Mouse (Mus musculus) cerebellum, adult 2 months (tissue): ENCODE data around the gene Dnm3. TPM values are rescaled to one million over a fixed set of nuclear protein-coding genes. Genes with fewer than 3 reads are reported as not detected.
A peak's percentile ranks its signal among the peaks of the same experiment; 100 is the strongest.

Experiments
- DNase-seq, 2 experiments: peaks; one replicate each; pipeline ENCODE4 v3.0.0; 2021
- H3K27ac ChIP-seq: fragments of 200-500 bp; 2 replicates; pipeline ENCODE4 v1.5.1; 2012; ENCODE audit warnings: low read length, control low read depth, inconsistent platforms; ENCODE audit not compliant: insufficient read depth
- H3K27me3 ChIP-seq: fragments of 200-500 bp; 2 replicates; pipeline ENCODE4 v1.6.1; 2012; ENCODE audit warnings: inconsistent platforms, mild to moderate bottlenecking, low read length, moderate library complexity; ENCODE audit not compliant: control insufficient read depth, insufficient read depth
- H3K4me1 ChIP-seq: fragments of 200-500 bp; 2 replicates; pipeline ENCODE4 v1.6.1; 2011; ENCODE audit warnings: low read length; ENCODE audit not compliant: control insufficient read depth, insufficient read depth
- H3K4me3 ChIP-seq: fragments of 200-500 bp; replicated peaks from 2 replicates; pipeline ENCODE3; 2011; ENCODE audit warnings: mild to moderate bottlenecking, low read depth, low read length, control low read depth; ENCODE audit not compliant: insufficient read depth
- CTCF ChIP-seq: fragments of 200-500 bp; IDR thresholded peaks from 2 replicates; pipeline ENCODE4 v1.5.1; 2011; ENCODE audit warnings: low read depth, mild to moderate bottlenecking, control low read depth, low read length, moderate library complexity, borderline replicate concordance; ENCODE audit not compliant: insufficient read depth
- POLR2A ChIP-seq: fragments of 200-500 bp; IDR thresholded peaks from 2 replicates; pipeline ENCODE4 v1.6.1; 2011; ENCODE audit warnings: low read length, control low read depth, borderline replicate concordance; ENCODE audit not compliant: insufficient read depth
- WGBS: fragments of 180-500 bp; shearing (Covaris S2); methylation state at CpG from one replicate; pipeline ENCODE4 v1.1.7; 2018; 5-methylcytosine and 5-hydroxymethylcytosine counted together
- polyA plus RNA-seq: library from polyadenylated mRNA; depleted of rRNA; stranded (reverse); fragments of >200 nt; gene quantifications from 2 replicates; pipeline ENCODE4 v1.2.3, GENCODE M21; 2012

The Dnm3 gene
- polyA plus RNA-seq, 1 experiment: 93.6 TPM

DNA sequence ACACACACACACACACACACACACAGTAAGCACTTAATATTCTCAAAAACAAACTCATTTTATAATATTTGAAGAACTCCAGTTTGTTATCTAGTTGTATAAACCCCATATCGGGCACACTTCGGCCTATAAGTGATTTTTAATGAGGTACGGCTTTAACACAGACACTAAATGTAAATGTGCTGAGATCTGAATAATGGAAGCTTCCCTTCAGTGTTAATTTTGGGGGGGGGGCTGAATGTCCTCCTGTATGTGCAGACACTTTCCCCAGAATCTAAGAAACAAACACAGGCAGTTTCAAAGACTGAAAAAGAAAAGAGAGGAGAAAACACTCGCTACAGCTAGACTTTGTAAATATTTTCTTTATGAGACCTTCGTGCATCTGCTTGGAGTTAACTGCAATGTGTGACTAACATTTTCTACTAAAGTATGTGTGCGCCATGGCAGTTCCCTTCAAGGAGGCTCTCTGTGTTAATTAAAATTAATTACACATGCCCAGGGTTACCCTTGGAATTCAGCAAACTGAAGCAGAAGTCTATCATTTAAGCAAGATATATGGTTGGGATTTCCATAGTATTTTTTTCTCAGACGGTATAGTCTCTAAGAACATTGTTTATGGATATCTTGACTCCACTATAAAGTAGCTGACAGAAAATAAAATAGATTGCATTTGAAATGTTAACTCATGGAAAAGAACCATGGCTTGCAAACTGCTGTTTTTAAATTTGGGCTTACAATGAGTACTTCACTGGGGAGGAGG lies 356.2 kb downstream of the Dnm3 start:
- 93% methylated on average over 7 of the region's 7 CpGs for WGBS
- Histone ChIP-seq H3K27ac (no peak overlapping the region), H3K27me3 (no peaks in the 10 kb centered on the region), H3K4me3 (no peak overlapping the region), H3K4me1 (peaks cover 7% of the 10 kb centered on the region; the same call in 1 of the 2 replicates)
- no peak for DNase-seq
- TF ChIP-seq POLR2A: no peak
- no peak for TF ChIP-seq CTCF

DNA sequence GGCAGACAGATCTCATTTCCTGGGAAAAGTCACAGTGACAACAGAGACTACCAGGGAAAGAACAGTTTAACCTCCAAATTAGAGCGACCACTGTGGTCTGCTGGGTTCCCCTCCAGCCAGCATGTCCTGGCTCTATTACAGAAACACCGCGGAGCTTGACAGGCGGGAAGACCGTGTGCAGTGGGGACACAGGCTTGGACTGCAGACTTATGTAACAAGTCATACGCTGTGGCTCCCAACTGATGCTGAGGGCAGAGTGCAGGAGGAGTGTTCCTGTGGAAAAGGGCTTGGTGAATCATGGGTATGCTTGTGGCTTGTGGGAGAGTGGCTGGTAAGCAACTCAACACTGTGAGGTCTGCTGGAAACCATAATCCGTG lies 368.4 kb downstream of the Dnm3 start:
- WGBS: 14% methylated on average over 7 of the region's 7 CpGs
- TF ChIP-seq CTCF: no peak
- TF ChIP-seq POLR2A: no peak
- Histone ChIP-seq H3K4me3 (peak overlapping the region; percentile 1), H3K4me1 (peaks cover 9% of the 10 kb centered on the region), H3K27me3 (no peaks in the 10 kb centered on the region), H3K27ac (0 out of 2 replicates have a peak overlapping the region, but pooled peaks have one; percentile 2)
- DNase-seq: peak; percentile 71 to 76

DNA sequence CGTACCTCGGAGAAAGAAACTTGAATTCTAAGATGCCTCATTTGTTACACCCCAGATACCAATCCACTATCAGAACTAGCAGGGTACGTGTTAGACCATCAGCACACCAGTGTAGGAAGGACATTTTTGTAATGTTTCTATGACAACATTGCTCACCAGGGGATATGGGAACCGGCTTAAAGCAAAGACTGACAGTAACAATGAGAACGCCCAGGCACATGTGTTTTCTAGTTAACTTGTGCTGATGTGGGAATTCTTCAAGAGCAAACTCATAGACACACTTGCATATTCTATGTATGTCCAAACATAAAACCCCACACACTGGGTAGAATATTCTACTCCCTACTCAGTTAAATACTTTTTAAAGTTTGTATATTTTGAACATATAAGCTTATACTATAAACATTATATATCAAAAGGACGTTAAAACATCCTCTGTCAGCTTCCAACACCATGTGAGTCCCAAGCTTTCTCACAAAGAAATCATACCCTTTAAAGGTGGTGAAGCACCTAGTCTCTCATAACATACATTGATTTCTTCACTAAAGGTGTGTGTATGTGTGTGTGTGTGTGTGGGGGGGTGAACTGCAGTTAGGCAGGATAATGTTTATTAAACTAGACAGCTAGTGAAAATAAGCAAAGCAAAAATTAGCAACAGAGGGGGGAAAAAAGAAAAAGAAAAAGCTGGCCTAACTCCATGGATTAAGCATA lies 369.0 kb downstream of the Dnm3 start:
- TF ChIP-seq POLR2A: no peak
- no peak for TF ChIP-seq CTCF
- H3K4me1 ChIP-seq: peaks cover 9% of the 10 kb centered on the region
- H3K4me3 ChIP-seq: no peak overlapping the region
- no peak for DNase-seq
- 71% methylated on average over 6 of the region's 6 CpGs for WGBS
- no peaks in the 10 kb centered on the region for H3K27me3 ChIP-seq
- H3K27ac ChIP-seq: no peak overlapping the region

DNA sequence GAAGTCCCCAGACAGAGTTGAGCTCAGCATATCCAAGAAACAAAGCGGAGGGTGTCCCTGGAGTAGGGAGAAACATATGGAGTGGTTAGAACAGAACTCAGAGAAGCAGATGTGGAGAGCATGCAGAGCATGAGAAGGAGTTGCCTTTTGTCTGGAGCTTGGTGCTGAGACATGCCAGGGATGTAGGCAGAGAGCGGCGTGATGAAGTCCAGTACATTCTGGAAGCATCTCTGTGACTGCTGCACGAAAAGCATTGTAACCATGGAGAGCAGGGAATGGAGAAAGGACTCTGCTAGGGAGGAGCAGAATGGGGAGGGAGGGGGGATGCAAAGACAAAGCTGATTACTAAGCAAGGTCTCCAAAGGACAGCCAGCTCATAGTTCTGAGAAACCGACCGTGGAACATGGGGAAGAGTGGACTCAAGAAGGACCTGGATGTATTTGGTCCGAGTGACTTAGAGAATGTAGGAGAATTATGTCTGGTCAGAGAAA lies 369.6 kb downstream of the Dnm3 start:
- Histone ChIP-seq H3K27ac (no peak overlapping the region), H3K4me1 (peaks cover 9% of the 10 kb centered on the region), H3K4me3 (no peak overlapping the region), H3K27me3 (no peaks in the 10 kb centered on the region)
- TF ChIP-seq CTCF (no peak), POLR2A (no peak)
- DNase-seq: no peak
- 73% methylated on average over 7 of the region's 7 CpGs for WGBS

DNA sequence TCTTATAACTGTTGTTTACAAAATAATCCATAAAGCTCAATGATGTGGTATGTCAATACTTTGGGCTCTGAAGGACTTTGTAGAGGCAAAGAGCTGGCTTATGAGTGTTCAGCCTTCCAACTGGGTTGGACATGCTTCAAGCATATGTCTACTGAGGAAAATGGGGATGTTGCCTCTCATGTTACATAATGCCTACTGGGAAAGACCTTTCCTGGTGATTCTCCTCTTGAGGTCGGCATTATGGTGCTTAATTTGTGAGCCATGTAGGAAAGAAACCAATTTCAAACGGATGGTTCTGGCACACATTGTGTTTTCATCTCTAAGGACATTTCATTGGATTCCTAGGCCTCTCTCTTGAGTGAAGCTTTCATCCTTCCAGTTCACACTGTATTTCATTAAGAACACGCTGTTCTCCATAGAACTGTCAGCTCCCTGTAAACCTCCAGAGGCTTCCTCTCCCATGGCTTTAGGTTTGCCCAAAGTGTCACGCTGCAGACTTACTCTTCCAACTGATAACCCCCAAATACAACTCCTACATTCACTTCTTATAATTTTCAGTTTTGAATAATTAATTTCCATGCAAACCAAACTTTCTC lies 370.7 kb downstream of the Dnm3 start:
- DNase-seq: peak in 1 of 2 experiments; percentile 53
- no peak overlapping the region for H3K27ac ChIP-seq
- H3K4me1 ChIP-seq: peaks cover 9% of the 10 kb centered on the region
- 45% methylated on average over 4 of the region's 4 CpGs for WGBS
- H3K27me3 ChIP-seq: no peaks in the 10 kb centered on the region
- TF ChIP-seq POLR2A (no peak), CTCF (no peak)
- no peak overlapping the region for H3K4me3 ChIP-seq

DNA sequence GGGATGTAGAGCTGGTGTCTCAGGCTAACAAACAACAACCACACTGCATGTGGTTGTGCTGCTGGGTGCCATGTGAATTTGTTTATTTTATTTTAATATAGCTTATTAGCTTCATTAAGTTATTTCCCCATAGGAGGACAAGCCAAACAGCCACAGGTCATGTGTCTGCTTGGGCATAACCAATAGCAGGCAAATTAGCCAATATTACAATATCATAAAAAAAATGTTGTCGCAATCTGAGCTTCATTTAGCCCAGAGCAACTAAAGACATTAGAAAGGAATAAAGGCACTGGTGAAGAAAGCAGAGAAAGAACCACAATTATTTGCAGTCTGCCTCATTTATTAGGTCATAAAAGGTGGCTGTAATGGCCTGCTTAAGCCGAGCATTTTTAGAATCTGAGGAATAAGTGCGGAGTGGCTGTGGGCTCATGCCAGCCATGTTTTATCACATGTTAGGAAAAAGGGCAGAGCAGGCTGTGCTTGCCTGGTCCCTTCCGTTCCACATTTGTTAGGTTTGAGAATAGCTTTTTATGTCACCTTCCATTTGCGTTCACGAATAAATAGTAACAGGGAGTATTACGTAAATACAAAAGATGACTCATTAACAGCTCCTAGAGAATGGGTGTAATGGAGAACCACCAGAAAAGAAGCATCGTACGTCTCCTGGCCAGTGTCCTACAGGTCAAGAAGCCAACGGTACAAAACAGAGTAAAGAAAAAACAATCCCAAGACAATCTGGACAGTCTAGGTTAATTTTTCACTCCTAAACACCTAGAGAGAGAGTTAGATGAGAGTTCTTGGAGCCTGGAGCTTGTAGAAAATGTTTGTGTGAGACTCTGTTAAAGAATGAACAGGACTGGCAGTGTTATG lies 376.6 kb downstream of the Dnm3 start:
- no peak overlapping the region for H3K27ac ChIP-seq

More for the DNA sequence above, 376.6 kb downstream of the Dnm3 start:
- WGBS: 81% methylated on average over 10 of the region's 10 CpGs
- no peaks in the 10 kb centered on the region for H3K4me1 ChIP-seq
- TF ChIP-seq CTCF (no peak), POLR2A (no peak)
- DNase-seq: peak in 1 of 2 experiments; percentile 53
- no peaks in the 10 kb centered on the region for H3K27me3 ChIP-seq
- H3K4me3 ChIP-seq: no peak overlapping the region
